Mouse (Mus musculus): ENCODE results near the gene Magt1.
"Not testable (repeated sequence)": the region's sequence is repeated elsewhere in the genome, so short reads cannot be mapped to it uniquely, and the experiment has no call there.

Gene Magt1

DNA sequence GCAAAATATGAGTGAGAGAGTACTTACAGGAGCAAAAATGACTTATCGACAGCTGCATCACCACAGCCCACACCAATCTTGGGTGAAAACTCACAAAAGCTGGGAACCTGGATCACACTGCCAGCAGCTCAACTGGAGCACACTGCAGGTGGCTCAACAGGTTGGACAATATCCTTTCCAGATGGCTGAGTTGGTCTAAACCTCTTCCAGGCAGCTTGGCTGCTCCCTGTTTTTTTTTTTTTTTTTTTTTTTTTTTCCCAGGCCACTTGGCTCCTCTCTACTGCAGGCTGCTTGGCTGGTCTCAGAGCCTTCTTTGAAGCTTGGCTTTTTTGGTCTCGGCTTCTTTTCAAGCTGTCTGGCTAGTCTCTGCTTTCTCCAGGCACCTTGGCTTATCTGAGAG, 57.7 kb downstream of the Magt1 start:
- in situ Hi-C loops (cut with MboI, MseI) = no loop called here

DNA sequence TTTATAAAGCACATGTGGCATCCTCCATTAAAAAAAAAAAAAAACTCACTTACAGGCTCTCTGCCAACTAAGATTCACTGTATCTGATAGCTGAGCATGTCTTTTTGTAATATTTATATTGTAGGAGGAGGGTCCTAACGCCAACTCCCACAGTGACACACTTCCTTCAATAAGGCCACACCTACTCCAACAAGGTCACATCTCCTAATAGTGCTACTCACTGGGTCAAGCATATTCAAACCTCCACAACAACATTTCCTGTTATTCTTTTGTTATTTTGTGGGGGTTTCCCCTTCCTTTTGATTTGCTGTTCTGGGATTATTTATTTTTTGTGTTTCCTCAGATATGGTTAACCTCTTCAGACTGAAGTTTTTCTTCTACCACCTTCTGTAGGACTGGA, 65.3 kb downstream of the Magt1 start:
- in situ Hi-C loops (cut with MboI, MseI) = no loop called here

DNA sequence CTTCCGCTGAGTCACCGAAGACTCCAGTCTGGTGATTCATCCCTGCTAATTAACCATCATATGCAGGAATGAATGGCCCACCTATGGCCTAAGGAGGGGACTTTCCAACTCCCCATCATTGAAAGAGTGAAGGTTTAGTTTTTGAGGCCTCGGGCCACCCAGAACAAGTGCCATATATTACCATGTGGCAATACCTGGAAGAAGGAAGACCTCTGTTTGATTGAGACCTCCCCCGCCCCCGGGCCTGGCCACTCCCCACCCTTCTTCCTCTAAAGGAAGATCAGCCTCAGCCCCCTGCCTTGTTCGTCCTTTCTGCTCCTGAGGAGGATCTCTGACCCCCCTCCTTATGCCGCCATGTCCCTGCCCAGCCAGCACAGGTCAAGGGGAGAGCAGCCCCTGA, 72.5 kb downstream of the Magt1 start:
- in situ Hi-C loops (cut with MboI, MseI) = no loop called here

DNA sequence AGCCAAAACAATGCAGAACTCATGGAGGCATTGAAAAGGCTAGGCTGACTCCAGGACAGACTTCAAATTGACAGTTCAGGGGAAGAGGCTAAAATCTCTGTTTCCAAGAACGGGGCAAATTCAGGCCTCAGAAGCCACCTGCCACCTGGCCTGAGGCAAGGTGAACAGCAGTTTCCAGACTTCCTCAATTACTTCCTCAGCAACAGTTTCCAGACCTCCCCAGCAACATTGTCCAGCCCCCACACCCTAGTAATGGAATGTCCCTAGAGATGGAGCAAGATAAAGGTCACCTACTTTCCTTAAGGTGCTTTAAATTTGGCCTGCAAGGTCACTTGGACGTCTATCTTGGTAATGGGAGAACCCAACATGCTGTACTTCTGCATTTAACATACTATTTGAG, 74.0 kb downstream of the Magt1 start:
- in situ Hi-C loops (cut with MboI, MseI) = no loop called here

DNA sequence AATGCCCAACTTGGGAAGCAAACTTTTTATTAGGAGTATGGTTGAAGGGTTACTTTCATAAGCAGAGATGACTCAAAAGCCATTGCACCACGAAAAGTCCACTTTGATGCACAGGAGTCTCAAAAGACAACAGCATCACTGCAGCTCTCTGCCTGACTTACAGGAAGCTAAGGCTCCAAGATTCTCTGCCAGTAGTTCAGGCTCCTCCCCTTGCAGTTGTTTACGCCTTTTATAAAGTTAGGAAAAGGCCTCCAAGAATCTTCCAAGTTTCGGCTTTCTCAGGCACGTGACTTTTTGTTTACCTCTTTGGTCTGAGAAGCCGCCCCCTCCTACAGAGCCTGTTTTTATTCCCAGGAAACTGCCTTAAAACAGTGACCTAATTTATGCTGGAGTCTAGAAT, 77.4 kb downstream of the Magt1 start:
- in situ Hi-C loops (cut with MboI, MseI) = no loop called here

DNA sequence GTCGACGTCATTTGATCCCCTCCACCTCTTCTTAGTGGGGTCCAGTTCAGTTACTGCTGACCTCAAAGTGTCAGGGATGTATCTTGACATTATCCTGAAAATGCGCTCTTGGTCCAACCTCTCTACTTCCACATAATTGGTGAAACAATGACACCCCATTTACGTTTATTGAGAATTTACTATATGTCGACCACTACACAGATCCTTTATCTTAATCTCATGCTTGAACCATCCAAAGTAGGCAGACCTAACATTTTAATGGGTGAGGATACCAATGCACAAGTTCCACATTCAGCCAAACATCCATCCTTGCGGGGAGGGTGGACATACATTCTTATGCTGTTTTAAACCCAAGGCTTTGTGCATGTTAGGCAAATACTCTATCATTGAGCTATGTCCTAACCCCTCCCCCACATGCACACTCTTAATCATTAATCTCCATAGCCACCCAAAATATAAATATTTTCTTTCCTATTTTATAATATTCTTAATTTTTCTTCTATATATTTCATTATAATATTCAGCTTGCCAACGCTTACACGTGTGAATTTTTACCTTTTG, 82.1 kb downstream of the Magt1 start:
- in situ Hi-C loops (cut with MboI, MseI) = no loop called here

DNA sequence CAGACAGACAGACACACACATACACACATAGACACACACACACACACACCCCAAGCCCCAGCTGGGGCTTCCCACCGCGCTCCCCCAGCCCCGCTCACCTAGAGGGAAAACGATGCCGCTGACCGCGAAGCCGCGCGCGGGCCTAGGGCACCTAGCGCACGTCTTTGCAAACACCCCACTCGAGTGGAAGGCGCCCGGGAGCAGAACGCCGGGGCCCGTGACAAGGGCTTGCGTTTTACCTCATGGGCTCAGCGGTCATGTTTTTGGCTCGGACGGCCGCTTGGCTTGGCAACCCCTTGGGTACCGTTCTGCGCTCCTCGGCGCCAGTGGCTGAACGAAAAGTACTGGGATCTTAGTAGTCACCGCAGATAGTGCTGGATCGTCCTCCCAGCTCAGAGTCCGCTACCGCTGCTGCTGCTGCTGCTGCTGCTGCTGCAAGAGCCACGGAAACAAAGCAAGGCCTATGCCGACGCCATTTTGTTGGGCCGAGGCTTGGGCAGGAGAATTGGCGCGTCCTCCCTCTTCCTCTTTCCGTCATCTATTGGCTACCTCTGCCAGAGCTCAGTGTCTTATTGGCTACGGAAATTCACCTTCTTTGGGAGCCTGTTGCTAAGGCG, 82.7 kb downstream of the Magt1 start, which contains the start of gene Atrx:
TSS of gene Atrx (minus strand) at position 543 of the 617 bp plus-strand sequence.
- in situ Hi-C loops (cut with MboI, MseI) = no loop called here

DNA sequence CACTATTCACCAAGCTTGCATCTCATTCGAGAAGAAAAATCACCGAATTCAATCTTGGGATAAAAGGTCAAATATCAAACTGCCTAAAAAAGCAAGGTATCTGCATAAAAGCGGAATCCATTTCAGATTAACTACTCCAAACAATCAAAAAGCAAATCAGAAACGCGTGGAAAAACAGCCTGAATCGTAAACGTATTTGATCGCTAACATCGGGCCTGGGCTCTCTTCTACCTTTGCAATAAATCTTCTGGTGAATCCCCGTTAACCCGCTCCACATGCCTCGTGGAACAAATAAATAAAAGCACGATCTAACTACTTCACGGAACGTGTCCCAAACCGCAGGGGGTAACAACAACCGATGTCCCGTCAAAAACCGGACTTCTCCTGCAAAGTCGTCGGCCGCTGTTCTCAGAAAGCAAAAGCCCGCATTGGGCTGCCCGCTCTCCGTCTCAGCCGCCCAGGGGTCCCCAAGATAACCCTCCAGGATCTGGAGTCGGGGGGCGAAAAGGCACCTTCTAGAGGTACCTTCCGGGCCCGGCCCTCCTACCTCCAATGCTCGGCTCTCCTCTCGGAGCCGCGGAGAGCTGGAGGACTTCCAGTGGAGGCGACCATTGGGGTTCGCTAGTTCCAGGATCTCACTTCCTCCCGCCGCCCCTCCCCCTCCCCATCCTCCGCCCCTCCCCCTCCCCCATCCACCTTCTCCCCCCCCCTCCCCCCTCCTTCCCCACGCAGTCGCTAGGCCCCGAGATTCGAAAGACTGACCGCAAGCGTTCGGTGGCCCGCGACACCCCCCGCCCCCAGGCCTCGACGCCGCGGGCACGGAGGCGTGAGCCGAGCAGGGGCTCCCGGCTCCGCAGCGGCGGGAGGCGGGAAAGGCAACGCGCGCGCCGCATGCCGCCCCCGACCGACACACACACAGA, 83.5 kb downstream of the Magt1 start:
- in situ Hi-C loops (cut with MboI, MseI) = no loop called here

DNA sequence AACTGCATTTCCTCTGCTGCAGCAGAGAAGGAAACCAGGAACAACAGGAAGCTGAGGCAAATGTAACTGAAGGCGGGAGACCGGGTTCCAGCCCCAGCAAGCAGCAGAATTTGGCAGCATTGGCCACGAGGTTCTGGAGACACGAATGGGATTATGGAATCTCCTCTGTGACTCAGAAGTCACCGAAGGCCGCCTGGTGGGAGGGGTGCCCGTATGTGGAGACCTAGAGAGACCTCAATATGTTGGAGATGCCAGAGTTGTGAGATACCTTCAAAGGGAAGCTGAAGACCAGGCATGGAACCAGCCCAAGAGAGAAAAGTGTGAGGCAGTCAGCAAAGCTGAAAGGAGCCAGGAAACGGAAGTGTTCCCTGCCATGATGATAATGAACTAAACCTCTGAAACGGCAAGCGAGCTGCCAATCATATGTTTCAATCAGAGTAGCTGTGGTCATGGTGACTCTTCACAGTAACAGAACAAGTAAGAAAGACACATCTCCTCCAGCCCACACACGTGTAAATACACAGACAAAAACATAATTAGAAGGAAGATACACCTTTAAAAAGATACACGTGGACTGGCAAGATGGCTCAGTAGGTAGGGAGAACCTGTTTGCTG, 85.5 kb downstream of the Magt1 start:
- in situ Hi-C loops (cut with MboI, MseI) = no loop called here

DNA sequence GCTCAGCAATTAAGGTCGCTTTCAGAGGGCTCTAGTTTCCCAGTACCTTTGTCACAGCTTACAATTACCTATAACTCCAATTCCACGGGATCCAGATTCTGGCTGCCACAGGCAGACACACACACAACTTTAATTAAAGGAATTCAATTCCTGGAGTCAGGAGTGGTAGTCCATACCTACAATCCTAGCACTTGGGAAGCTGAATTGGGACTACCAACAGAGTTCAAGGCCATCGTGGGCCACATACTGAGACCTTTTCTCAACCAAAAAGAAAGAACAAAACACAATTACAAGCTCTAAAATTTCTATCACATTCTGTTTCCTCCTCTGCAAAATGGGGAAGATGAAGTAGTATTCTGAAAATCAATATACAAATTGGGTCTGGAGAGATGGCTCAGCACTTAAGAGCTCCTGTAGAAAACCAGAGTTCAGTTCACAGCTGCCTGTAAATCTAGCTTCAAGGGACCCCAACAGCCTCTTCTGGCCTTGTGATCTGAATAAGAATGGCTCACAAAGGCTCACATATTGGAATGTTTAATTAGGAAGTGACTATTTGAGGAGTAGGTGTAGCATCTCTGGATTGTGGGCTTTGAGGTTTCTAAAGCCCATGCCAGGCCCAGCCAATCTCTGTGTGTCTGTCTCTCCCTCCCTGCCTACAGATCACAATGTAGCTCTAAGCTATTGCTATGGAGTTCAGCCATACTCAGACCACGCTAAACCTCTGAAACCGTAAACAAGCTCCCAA, 87.2 kb downstream of the Magt1 start:
- in situ Hi-C loops (cut with MboI, MseI) = no loop called here

DNA sequence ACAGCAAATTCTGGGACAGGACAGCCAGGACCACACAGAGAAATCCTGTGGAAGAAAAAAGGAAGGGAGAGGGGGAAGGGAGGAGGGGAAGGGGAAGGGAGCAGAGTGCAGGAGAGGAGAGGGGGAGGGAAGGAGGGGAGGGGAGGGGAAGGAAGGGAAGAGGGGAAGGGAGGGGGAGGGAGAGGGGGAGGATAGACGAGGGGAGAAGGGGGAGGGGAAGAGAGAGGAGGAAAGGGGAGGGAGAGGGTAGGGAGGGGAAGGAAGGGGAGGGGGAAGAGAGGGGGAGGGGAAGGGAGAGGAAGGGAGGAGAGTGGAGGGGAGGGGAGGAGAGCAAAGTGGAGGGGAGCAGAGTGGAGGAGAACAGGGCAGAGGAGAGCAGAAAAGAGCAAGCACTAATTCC, 87.8 kb downstream of the Magt1 start:
- in situ Hi-C loops (cut with MboI, MseI) = no loop called here

DNA sequence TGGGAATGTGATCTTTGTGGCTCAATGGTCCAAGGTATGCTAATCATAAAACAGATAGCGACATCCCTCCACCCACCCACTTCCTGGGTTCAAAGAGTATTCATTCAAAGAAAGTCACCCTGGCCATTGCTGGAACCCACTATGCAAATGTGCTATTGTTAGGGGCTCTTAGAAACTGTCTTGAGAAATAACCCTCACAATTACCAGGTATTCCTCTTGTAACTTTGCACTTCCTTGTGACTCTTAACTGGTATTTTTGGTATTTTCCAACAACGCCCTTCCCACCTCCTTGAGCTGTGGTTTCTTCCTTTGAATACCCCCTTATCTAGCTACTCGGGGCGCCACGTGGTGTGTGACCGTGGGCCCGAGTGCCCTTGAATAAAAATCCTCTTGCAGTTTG, 88.7 kb downstream of the Magt1 start:
- in situ Hi-C loops (cut with MboI, MseI) = not testable (repeated sequence)

DNA sequence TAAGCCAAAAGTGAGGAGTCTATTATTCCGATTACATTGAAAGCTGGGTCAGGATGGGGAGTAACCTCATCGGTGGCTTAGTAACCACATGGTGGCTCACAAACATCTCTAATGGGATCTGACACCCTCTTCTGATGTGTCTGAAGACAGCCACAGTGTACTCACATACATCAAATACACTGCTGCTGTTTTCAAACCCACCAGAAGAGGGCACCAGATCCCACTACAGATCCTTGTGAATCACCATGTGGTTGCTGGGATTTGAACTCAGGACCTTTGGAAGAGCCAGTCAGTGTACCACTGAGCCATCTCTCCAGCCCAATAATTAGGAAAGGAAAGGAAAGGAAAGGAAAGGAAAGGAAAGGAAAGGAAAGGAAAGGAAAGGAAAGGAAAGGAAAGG, 90.3 kb downstream of the Magt1 start:
- in situ Hi-C loops (cut with MboI, MseI) = no loop called here

Data from regulatory T cell (primary cell).